Mouse (Mus musculus) B cell, adult 2 months (primary cell): ENCODE data around the gene Akain1.

ENCODE experiments used
- DNase-seq, 2 experiments: peaks; one replicate each; pipeline ENCODE4 v3.0.0; 2022

Akain1 gene

DNA sequence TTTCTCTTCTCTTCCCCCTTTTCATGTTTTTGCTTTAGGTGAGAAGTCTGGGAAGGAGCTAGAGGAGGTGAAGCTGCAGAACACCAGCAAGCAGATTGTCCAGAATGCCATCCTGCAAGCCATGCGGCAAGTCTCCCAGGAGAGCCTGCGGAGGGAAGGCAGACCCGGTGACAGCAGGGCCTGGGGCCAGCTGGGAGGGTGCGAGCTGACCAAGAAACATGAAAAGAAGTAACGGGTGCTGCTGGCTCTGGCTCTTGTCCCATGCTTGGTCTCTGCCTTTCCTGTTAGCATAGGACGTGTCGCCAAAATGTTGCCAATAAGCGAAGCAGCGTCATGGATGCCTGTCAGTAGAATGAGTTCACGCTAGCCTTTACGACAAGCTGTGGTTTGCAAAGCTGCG lies 48.0 kb downstream of the Akain1 start:
- no peak for DNase-seq

GRCm38 (mm10) chr17:69487884-69488283 lies 48.8 kb downstream of the Akain1 start:
- no peak for DNase-seq

- DNase-seq, result no peak
Measured at GRCm38 (mm10) chr17:69488826-69489225, 49.7 kb downstream of the Akain1 start.

- no peak for DNase-seq
Measured at GRCm38 (mm10) chr17:69492368-69492767, 53.2 kb downstream of the Akain1 start.

DNA sequence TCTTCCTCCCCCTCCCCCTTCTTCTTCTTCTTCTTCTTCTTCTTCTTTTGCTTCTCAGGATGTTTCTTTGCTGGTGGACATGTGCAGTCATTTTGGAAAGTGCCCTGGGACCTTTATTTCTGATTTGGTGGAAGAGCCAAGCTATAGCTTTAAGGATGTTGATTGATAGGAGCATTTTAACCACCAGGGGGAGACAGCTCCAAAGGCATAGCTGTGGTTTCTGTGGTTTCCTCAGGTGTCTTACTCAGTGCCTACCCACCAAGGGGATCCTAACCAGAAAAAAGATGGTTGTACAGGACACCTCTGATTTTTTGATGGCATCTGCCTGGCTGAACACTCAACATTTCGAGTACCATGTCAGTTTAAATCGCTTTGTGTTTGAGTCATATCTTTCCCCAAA lies 56.4 kb downstream of the Akain1 start:
- no peak for DNase-seq

DNA sequence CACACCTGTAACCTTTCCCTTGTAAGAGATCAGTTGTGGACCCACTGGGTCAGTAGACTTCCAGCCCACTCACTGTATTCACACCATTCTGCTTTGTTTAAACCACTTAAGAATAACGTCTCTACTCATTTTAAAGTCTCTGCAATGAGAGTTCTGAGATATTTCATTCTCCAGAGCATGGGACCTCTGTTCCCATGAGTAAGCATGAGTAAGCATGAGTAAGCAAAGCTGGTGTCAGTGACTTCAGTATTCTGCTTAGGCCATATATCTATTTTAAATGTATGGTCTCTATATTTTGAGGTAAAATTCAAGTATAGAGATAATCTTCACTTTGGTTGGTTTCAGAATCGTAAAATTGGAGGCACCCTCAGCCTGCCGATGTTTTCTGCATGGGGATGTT lies 57.0 kb downstream of the Akain1 start:
- no peak for DNase-seq

GRCm38 (mm10) chr17:69497315-69497714 lies 58.2 kb downstream of the Akain1 start:
- DNase-seq, result no peak

DNA sequence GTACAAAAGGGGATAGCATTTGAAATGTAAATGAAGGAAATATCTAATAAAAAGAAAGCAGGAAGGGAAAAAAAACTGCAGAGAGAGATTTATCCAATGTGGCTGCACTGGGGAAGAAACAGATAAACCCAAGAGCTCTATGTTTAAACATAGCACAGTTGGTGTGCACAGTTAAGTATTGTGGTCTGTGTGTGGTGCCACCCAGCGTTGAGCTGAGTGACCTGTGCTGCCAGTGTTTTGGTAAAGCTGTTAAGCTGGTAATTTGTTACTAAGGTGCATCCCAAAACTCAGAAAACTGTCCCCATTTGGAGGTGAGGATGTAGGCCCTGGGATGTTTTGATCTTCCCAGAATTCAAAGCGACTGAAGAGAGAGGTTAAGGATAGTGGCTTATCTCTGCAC lies 59.8 kb downstream of the Akain1 start:
- no peak for DNase-seq

- DNase-seq, result no peak
Measured at GRCm38 (mm10) chr17:69499441-69499840, 60.3 kb downstream of the Akain1 start.

DNA sequence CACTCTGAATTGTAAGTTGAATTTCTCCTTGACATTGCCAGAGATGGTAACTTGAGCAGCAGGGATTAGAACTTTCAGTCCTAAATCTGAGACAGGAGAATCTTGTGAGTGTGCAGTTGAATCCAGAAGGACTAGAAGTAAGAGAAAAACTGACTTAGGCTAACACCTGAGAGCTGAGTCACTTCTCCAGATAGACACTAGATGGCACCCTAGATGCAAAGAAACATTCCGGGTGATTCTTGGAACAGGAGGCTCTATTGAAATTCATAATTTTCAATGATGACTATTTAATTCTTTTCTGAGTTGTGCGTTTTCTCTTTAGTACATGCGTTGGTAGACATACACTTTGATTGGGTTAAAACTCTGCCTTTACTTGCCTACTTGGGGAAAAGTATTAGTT lies 66.9 kb downstream of the Akain1 start:
- DNase-seq, result no peak

DNA sequence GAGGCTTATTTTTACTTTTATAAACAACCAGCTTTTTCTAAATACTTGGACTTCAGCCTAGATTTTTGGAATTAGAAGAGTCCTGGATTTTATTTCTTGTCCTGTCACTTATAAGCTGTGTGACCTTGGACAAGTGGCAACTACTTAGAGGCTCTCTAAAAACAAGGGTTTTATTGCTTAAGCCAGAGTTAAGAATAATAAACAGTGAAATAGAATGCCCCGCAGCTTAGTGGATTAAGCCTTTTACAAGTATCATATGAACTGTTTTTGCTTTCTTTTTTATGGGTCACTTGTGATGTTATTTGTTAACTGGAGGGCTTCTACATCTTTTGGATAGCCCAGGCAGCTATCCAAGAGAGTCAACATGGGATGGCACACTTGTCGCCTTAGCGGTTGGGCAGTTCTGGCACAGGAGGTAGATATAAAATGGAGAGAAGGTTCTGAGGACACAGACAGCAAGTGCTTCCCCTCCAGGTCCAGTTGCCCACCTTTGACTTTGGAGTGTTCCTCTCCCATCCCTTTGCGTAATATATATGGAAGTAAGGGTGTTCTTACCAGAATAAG lies 77.3 kb downstream of the Akain1 start:
- DNase-seq, result no peak

DNA sequence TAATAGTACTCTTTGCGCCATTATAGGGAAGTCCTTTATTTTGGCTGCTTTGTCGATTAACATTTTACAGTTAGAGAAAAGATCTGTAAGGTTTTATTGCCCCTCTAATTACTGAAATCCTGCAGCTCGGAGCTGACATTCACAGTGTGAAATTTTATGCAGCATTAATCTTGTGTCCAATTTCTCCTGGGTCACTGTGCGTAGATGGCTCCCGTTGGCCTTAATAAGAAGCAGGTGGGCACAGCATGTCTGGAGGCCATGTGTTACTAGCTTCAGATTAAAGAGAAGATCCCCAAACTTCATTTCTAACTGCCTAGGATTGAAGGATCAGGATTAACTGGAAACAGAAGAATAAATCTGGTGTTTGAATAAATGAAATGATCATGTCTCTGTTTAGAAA lies 92.3 kb downstream of the Akain1 start:
- no peak for DNase-seq
